Mouse (Mus musculus) CH12.LX (cell line): ENCODE measurements around the gene Tex264. TPM values are rescaled to one million over a fixed set of nuclear protein-coding genes. Genes with fewer than 3 reads are reported as not detected.

ENCODE experiments used
- DNase-seq: peaks from one replicate; pipeline ENCODE4 v3.0.0-alpha.2; 2013; ENCODE audit errors: extremely low read depth
- H3K27ac ChIP-seq: 2 replicates; pipeline ENCODE4 v1.5.1; 2012; ENCODE audit warnings: low read depth, mild to moderate bottlenecking, control low read depth, moderate library complexity; ENCODE audit not compliant: insufficient read depth
- H3K27me3 ChIP-seq: replicated peaks from 2 replicates; pipeline ENCODE3; 2012; ENCODE audit warnings: inconsistent platforms
- H3K36me3 ChIP-seq, 2 experiments: replicated peaks in 1 of 2; 2 replicates each; pipeline versions ENCODE3 to v1.6.1; 2012; ENCODE audit warnings: inconsistent platforms in 1 of 2, low read length in 1 of 2, mild to moderate bottlenecking in 1 of 2, mixed read lengths in 1 of 2, moderate library complexity in 1 of 2; ENCODE audit not compliant: control insufficient read depth in 1 of 2, insufficient read depth in 1 of 2
- H3K4me1 ChIP-seq, 2 experiments: 2 replicates each; pipeline ENCODE4 v1.6.1; 2012; ENCODE audit warnings: inconsistent platforms in 1 of 2, moderate library complexity in 1 of 2; ENCODE audit not compliant: insufficient read depth in 2 of 2, control insufficient read depth in 1 of 2
- H3K4me2 ChIP-seq: 2 replicates; pipeline ENCODE4 v1.6.1; 2012; ENCODE audit warnings: low read depth, mild to moderate bottlenecking, control low read depth; ENCODE audit not compliant: poor library complexity, insufficient read depth, severe bottlenecking
- H3K4me3 ChIP-seq, 3 experiments: fragments of 150-350 bp in 1 of 3; sonication (generic) in 1 of 3; replicated peaks in 1 of 3; 2 replicates each; pipeline versions ENCODE3 to v1.5.1; 2011 to 2012; ENCODE audit warnings: low read depth in 2 of 3, low read length in 2 of 3, mild to moderate bottlenecking in 2 of 3, moderate library complexity in 2 of 3, control low read depth in 1 of 3, improper control_type of control experiment in 1 of 3, inconsistent platforms in 1 of 3, mixed read lengths in 1 of 3; ENCODE audit not compliant: poor library complexity in 1 of 3
- H3K79me2 ChIP-seq: replicated peaks from 2 replicates; pipeline ENCODE4 v1.6.1; 2012; ENCODE audit warnings: mild to moderate bottlenecking, moderate library complexity; ENCODE audit not compliant: control insufficient read depth, poor library complexity, insufficient read depth, severe bottlenecking; ENCODE audit errors: extremely low read depth
- H3K9ac ChIP-seq: 2 replicates; pipeline ENCODE4 v1.6.1; 2012; ENCODE audit warnings: low read depth, mild to moderate bottlenecking, control low read depth, moderate library complexity; ENCODE audit not compliant: insufficient read depth
- H3K9me3 ChIP-seq: replicated peaks from 2 replicates; pipeline ENCODE3; 2012; ENCODE audit warnings: low read length, inconsistent platforms, mixed read lengths
- BHLHE40 ChIP-seq: IDR thresholded peaks from 2 replicates; pipeline ENCODE4 v1.6.1; 2011; ENCODE audit warnings: mild to moderate bottlenecking, low read depth, low read length, improper control_type of control experiment
- CTCF ChIP-seq, 2 experiments: IDR thresholded peaks in 1 of 2; conservative IDR thresholded peaks in 1 of 2; 2 replicates each; pipeline ENCODE4 v1.5.1; 2011 to 2012; ENCODE audit warnings: low read depth in 2 of 2, low read length in 2 of 2, improper control_type of control experiment in 1 of 2, inconsistent platforms in 1 of 2, mild to moderate bottlenecking in 1 of 2, moderate library complexity in 1 of 2
- E2F4 ChIP-seq: IDR thresholded peaks from 2 replicates; pipeline ENCODE4 v1.6.1; 2011; ENCODE audit warnings: low read depth, low read length, improper control_type of control experiment; ENCODE audit not compliant: insufficient replicate concordance
- JUN ChIP-seq: IDR thresholded peaks from 2 replicates; pipeline ENCODE4 v1.6.1; 2011; ENCODE audit warnings: low read depth, mild to moderate bottlenecking, low read length, improper control_type of control experiment, moderate library complexity; ENCODE audit not compliant: insufficient read depth
- KAT2A ChIP-seq: IDR thresholded peaks from 2 replicates; pipeline ENCODE4 v1.6.1; 2012; ENCODE audit warnings: low read length, improper control_type of control experiment, inconsistent platforms; ENCODE audit not compliant: insufficient replicate concordance
- MAZ ChIP-seq: IDR thresholded peaks from 2 replicates; pipeline ENCODE4 v1.6.1; 2012; ENCODE audit warnings: low read depth, mild to moderate bottlenecking, inconsistent platforms, low read length, improper control_type of control experiment, moderate library complexity
- MYC ChIP-seq: IDR thresholded peaks from 2 replicates; pipeline ENCODE4 v1.6.1; 2011; ENCODE audit warnings: low read depth, mild to moderate bottlenecking, improper control_type of control experiment, low read length
- PAX5 ChIP-seq: IDR thresholded peaks from 2 replicates; pipeline ENCODE4 v1.6.1; 2012; ENCODE audit warnings: low read length, inconsistent platforms, mixed read lengths
- RCOR1 ChIP-seq: conservative IDR thresholded peaks from 2 replicates; pipeline ENCODE4 v1.6.1; 2012; ENCODE audit warnings: low read depth, mild to moderate bottlenecking, inconsistent platforms, low read length, improper control_type of control experiment
- UBTF ChIP-seq: IDR thresholded peaks from 2 replicates; pipeline ENCODE4 v1.6.1; 2012; ENCODE audit warnings: low read depth, mild to moderate bottlenecking, inconsistent platforms, low read length, improper control_type of control experiment, moderate library complexity
- USF1 ChIP-seq: IDR thresholded peaks from 2 replicates; pipeline ENCODE4 v1.6.1; 2014; ENCODE audit warnings: low read depth, mild to moderate bottlenecking, inconsistent platforms, low read length, improper control_type of control experiment
- dilution Hi-C: fragments of 300-500 bp; cut with MboI; formaldehyde crosslinking; loops from 2 replicates; pipeline ENCODE4 v1.14.3; 2020; ENCODE audit warnings: low sequenced_read_pairs; ENCODE audit not compliant: extremely low pct_unique_long_range_greater_than_20kb, extremely low pct_ligation_motif_present
- in situ Hi-C: fragments of 300-500 bp; cut with MboI; formaldehyde crosslinking; loops from 3 replicates; pipeline ENCODE4 v1.14.3; 2019; ENCODE audit warnings: low sequenced_read_pairs, low pct_ligation_motif_present, low pct_unique_long_range_greater_than_20kb, mixed read lengths
- polyA plus RNA-seq: library from polyadenylated mRNA; unstranded; fragments of >175 nt; gene quantifications from 2 replicates; pipeline ENCODE4 v1.2.1, GENCODE M21; 2012; ENCODE audit warnings: low read depth; ENCODE audit not compliant: insufficient read length
- total RNA-seq, 2 experiments: library from RNA; depleted of rRNA; stranded (reverse); fragments of 300-350 nt in 1 of 2; fragments of >200 nt in 1 of 2; gene quantifications; 2 replicates each; pipeline ENCODE4 v1.2.3; 2012 to 2014

Gene Tex264
- total and polyA plus RNA-seq, 3 experiments: 34.3 to 54.8 (median 45.3) TPM

DNA sequence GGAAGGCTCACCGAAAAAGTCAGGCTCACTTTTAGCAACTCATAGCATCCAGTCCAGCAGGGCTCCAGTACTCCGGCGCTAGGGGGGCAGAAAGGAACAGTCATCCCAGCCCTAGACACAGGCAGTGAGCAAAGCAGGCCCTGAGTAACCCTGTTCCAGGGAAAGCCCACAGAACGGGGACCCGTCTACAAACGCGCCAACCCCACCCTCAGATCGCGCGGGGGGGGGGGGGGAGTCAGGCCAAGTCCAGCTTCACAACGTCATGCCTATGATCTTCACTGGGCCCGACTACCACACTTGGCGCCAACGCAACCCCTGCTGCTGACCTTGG lies 844 bp downstream of the Tex264 start:
- 0 out of 2 replicates have a peak, but pooled peaks have one; percentile 29 for TF ChIP-seq MAZ
- TF ChIP-seq MYC: no peak
- TF ChIP-seq JUN: no peak
- no peak for TF ChIP-seq E2F4
- TF ChIP-seq USF1: no peak
- no peak for TF ChIP-seq UBTF
- Histone ChIP-seq H3K36me3 (peaks cover 11 to 42% of the 10 kb centered on the region in 2 experiments), H3K27me3 (no peaks in the 10 kb centered on the region), H3K4me3 (peak overlapping the region; percentile 66 to 75 (median 73)), H3K9ac (peak overlapping the region; percentile 46), H3K9me3 (no peaks in the 10 kb centered on the region), H3K4me2 (peak overlapping the region; percentile 57), H3K4me1 (peaks cover 2 to 29% of the 10 kb centered on the region in 2 experiments), H3K79me2 (no peaks in the 10 kb centered on the region), H3K27ac (no peak overlapping the region)
- DNase-seq: peak; percentile 17
- in situ Hi-C loops (loop anchor here (10.0 kb wide), 1 partner anchor 130 kb away; no protein-coding TSS in a partner anchor), dilution Hi-C loops (loop anchor here (25.0 kb wide), 1 partner anchor 102 kb away; the partner anchor contains the start of gene Rad54l2)

GRCm38 (mm10) chr9:106684093-106684872 lies 1.4 kb downstream of the Tex264 start:
- in situ Hi-C loops: loop anchor here (10.0 kb wide), 1 partner anchor 131 kb away; no protein-coding TSS in a partner anchor
- DNase-seq: no peak
- H3K27ac ChIP-seq: no peak overlapping the region
- H3K36me3 ChIP-seq: peaks cover 17 to 44% of the 10 kb centered on the region in 2 experiments
- H3K9ac ChIP-seq: peak overlapping the region; percentile 46
- H3K4me2 ChIP-seq: peak overlapping the region; percentile 57
- H3K9me3 ChIP-seq: no peaks in the 10 kb centered on the region
- H3K27me3 ChIP-seq: no peaks in the 10 kb centered on the region
- H3K4me1 ChIP-seq: peaks cover 2 to 29% of the 10 kb centered on the region in 2 experiments
- TF ChIP-seq BHLHE40 (no peak), RCOR1 (no peak)
- dilution Hi-C loops: loop anchor here (25.0 kb wide), 1 partner anchor 103 kb away; the partner anchor contains the start of gene Rad54l2
- H3K4me3 ChIP-seq: peak overlapping the region; percentile 66 to 75 (median 73)
- H3K79me2 ChIP-seq: no peaks in the 10 kb centered on the region

DNA sequence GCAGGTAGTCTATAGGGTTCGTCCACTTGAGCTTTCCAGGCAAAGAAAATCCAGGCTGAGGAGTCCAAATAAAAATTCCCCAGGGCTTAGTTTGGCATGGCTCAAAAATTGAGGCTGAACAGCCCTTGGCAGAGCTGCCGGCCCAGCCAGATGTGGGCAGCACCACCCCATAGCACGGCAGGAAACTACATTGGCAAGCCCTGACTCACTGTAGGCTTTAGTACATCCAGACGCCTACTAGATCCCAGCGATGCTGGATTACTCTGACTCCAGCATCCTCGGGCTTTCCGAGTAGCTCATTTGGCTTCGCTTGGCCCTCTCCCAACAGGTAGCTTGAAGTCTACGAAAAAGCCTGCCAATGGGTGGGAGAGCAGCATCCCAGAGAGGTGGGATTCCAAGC lies 4.7 kb downstream of the Tex264 start:
- H3K9me3 ChIP-seq: no peaks in the 10 kb centered on the region
- H3K27me3 ChIP-seq: no peaks in the 10 kb centered on the region
- dilution Hi-C loops: loop anchor here (25.0 kb wide), 1 partner anchor 106 kb away; the partner anchor contains the start of gene Rad54l2
- TF ChIP-seq CTCF (conservative IDR thresholded peaks at IDR 0.05 in 1 of 2, IDR thresholded peaks at IDR 0.05 in 1 of 2; ENCODE audit: low read depth in 2 of 2, low read length in 2 of 2): no peak
- no peak for TF ChIP-seq PAX5
- no peak for TF ChIP-seq KAT2A
- TF ChIP-seq UBTF: no peak
- TF ChIP-seq, all 38 proteins: peak for 0
- Histone ChIP-seq H3K4me2 (no peak overlapping the region), H3K4me1 (peaks cover 1 to 23% of the 10 kb centered on the region in 2 experiments; a peak in 3 of 4 replicates), H3K36me3 (peaks cover 22 to 64% of the 10 kb centered on the region in 2 experiments), H3K79me2 (no peaks in the 10 kb centered on the region), H3K4me3 (no peak overlapping the region), H3K9ac (no peak overlapping the region), H3K27ac (no peak overlapping the region)
- in situ Hi-C loops: loop anchor here (10.0 kb wide), 1 partner anchor 134 kb away; no protein-coding TSS in a partner anchor
- no peak for DNase-seq
